8 mouse cellular contexts compared by ENCODE assay signal in the genomic region with DNA sequence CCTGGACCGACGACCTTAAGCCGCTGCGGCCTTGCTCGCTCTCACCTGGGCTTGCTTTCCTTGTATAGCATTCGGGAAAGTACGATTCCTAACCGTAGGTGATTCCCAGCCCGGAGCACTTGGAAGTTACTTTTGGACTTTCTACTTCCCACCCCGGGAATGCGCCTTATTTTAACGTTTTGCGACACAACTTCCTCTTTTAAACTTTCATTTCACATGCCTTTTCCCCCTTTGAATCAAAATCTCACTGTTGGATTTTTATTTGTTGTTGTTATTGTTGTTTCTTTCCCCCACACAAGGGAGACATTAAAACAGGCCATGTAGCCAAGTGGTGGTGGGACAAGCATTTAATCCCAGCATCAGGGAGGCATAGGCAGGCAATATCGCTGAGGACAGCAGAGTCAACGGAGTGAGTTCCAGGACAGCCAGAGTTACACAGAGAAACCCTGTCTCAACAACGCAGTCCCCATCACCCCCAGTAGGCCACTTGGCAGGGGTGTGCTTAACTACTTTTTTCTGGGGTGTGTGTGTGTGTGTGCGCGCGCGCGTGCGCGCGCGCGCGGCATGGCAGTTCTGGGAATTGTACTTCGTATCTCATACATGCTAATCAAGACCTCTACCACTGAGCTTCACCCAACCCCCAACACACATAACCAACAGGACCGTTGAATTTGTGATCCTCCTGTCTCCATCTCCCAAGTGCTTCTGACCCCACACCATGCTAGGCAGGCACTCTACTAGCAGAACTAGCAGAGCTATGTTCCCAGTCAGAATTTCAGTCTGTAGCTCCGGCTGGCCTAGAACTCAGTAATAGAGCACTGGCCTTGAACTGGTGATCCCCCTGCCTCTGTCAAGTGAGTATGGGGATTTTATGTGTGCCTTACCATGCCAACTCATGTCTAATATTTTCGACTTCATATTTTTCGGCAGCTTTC. TPM values are rescaled to one million over a fixed set of nuclear protein-coding genes. Genes with fewer than 3 reads are reported as not detected.
A peak's percentile ranks its signal among the peaks of the same experiment; 100 is the strongest.
DNase-seq lines count a peak whose midpoint lies in the region; ATAC-seq and TF ChIP-seq lines count a peak whose summit lies in the region.

No protein-coding gene starts in this region.

- no peaks in the 10 kb centered on the region for H3K9me3 ChIP-seq in ES-E14 (ENCODE audit: control insufficient read depth, insufficient read depth, low read depth, low read length)
- no peaks in the 10 kb centered on the region for H3K9me3 ChIP-seq in embryonic facial prominence, embryonic 13.5 days
- no peaks in the 10 kb centered on the region for H3K9me3 ChIP-seq in hindbrain, embryonic 10.5 days
- no peaks in the 10 kb centered on the region for H3K9me3 ChIP-seq in lung, embryonic 14.5 days (ENCODE audit: low read depth, low read length)

- WGBS in embryonic facial prominence, embryonic 13.5 days, result 29% methylated on average over 32 of the region's 32 CpGs
- WGBS in hindbrain, embryonic 10.5 days, result 32% methylated on average over 32 of the region's 32 CpGs
- 28% methylated on average over 32 of the region's 32 CpGs for WGBS in lung, embryonic 14.5 days

- DNase-seq in CD4-positive helper T cell, adult 2 months (ENCODE audit: low read depth, low spot score), result peak; percentile 53
- no peak for DNase-seq in ES-E14 (ENCODE audit: low read depth, low spot score)
- peak; percentile 32 for DNase-seq in hindbrain, embryonic 10.5 days (ENCODE audit: low spot score)
- DNase-seq in lung, embryonic 14.5 days, result peak; percentile 42
- DNase-seq in retina, postnatal 1 day, result peak; percentile 40
- DNase-seq in ovary, postnatal 36 days (ENCODE audit: low spot score), result no peak
- no peak for DNase-seq in layer of hippocampus, postnatal 14 days (ENCODE audit: low spot score in 2 of 2)

- H3K4me2 ChIP-seq in embryonic facial prominence, embryonic 13.5 days, result peak overlapping the region; percentile 71
- H3K4me2 ChIP-seq in lung, embryonic 14.5 days, result peak overlapping the region; percentile 77

- peak overlapping the region; percentile 78 to 79 for H3K4me3 ChIP-seq in ES-E14 (ENCODE audit: insufficient read depth in 1 of 2, low read depth in 1 of 2, low read length in 2 of 2, poor library complexity in 1 of 2, severe bottlenecking in 1 of 2)
- H3K4me3 ChIP-seq in embryonic facial prominence, embryonic 13.5 days, result peak overlapping the region; percentile 79
- peak overlapping the region; percentile 77 for H3K4me3 ChIP-seq in hindbrain, embryonic 10.5 days
- H3K4me3 ChIP-seq in lung, embryonic 14.5 days (ENCODE audit: low read depth, low read length), result peak overlapping the region; percentile 83

- H3K9ac ChIP-seq in ES-E14 (ENCODE audit: insufficient read depth, low read depth, low read length, poor library complexity, severe bottlenecking), result peak overlapping the region; percentile 87
- peak overlapping the region; percentile 88 for H3K9ac ChIP-seq in embryonic facial prominence, embryonic 13.5 days
- peak overlapping the region; percentile 90 for H3K9ac ChIP-seq in lung, embryonic 14.5 days

- in situ Hi-C loops in ES-E14 (cut with MboI; ENCODE audit: low sequenced_read_pairs in 2 of 2, unreplicated experiment in 2 of 2), result no loop called here

- peak; percentile 54; the same call in 1 of the 2 replicates for ATAC-seq in embryonic facial prominence, embryonic 13.5 days (ENCODE audit: insufficient number of reproducible peaks, insufficient read depth, low FRiP score, low TSS enrichment, low read depth)
- ATAC-seq in lung, embryonic 14.5 days (ENCODE audit: insufficient read depth), result peak; percentile 18; the same call in 1 of the 2 replicates

- peak overlapping the region; percentile 56 for H3K27ac ChIP-seq in ES-E14 (ENCODE audit: insufficient read depth, low read depth, low read length, poor library complexity, severe bottlenecking)
- peak overlapping the region; percentile 90 for H3K27ac ChIP-seq in embryonic facial prominence, embryonic 13.5 days
- peak overlapping the region; percentile 98 for H3K27ac ChIP-seq in hindbrain, embryonic 10.5 days
- peak overlapping the region; percentile 94 for H3K27ac ChIP-seq in lung, embryonic 14.5 days (ENCODE audit: low read depth)

- no peaks in the 10 kb centered on the region for H3K27me3 ChIP-seq in embryonic facial prominence, embryonic 13.5 days
- H3K27me3 ChIP-seq in hindbrain, embryonic 10.5 days (ENCODE audit: insufficient read depth, poor library complexity, severe bottlenecking), result peaks cover 5% of the 10 kb centered on the region; the same call in 1 of the 2 replicates
- H3K27me3 ChIP-seq in lung, embryonic 14.5 days (ENCODE audit: insufficient read depth, low read length), result no peaks in the 10 kb centered on the region

- peaks cover 4 to 8% of the 10 kb centered on the region in 2 experiments for H3K4me1 ChIP-seq in ES-E14 (ENCODE audit: control insufficient read depth in 2 of 2, insufficient read depth in 2 of 2, low read length in 2 of 2, poor library complexity in 1 of 2)
- H3K4me1 ChIP-seq in embryonic facial prominence, embryonic 13.5 days, result peaks cover 15% of the 10 kb centered on the region
- peaks cover 11% of the 10 kb centered on the region for H3K4me1 ChIP-seq in hindbrain, embryonic 10.5 days (replicated peaks)
- peaks cover 5% of the 10 kb centered on the region; the same call in 1 of the 2 replicates for H3K4me1 ChIP-seq in lung, embryonic 14.5 days (ENCODE audit: insufficient read depth)

- no peaks in the 10 kb centered on the region for H3K36me3 ChIP-seq in ES-E14 (ENCODE audit: control insufficient read depth, insufficient read depth, low read length, poor library complexity, severe bottlenecking)
- no peaks in the 10 kb centered on the region for H3K36me3 ChIP-seq in embryonic facial prominence, embryonic 13.5 days
- H3K36me3 ChIP-seq in hindbrain, embryonic 10.5 days, result no peaks in the 10 kb centered on the region
- H3K36me3 ChIP-seq in lung, embryonic 14.5 days (ENCODE audit: insufficient read depth), result no peaks in the 10 kb centered on the region

- no peak for TF ChIP-seq CTCF in lung, embryonic 14.5 days (IDR thresholded peaks at IDR 0.05; ENCODE audit: low read depth)

TF ChIP-seq in ES-E14, 5 proteins besides CTCF, POLR2A, EP300 and RAD21:
- no peak for TF ChIP-seq ZC3H11A (IDR thresholded peaks at IDR 0.05; ENCODE audit: borderline replicate concordance, low read depth, low read length)

RNA-seq across cellular contexts. Expression of a gene that starts 0.5 kb away (rescaled TPM):
- 11.2 and 13.1 TPM in 2 replicates for total RNA-seq in ES-E14 (2012; rRNA removed)
- 25.3 and 28.2 TPM in 2 replicates for polyA plus RNA-seq in embryonic facial prominence, embryonic 13.5 days (2015; fragmentation: Nextera tagmentation; extraction: Ambion mirVana)
- 20.9 and 22.5 TPM in 2 replicates for polyA plus RNA-seq in hindbrain, embryonic 10.5 days (2016; fragmentation: Nextera tagmentation; extraction: Ambion mirVana)
- 24.4 and 25.9 TPM in 2 replicates for polyA plus RNA-seq in lung, embryonic 14.5 days (2014; fragmentation: Nextera tagmentation; extraction: Ambion mirVana)
- total RNA-seq in layer of hippocampus, postnatal 14 days (2021), result 10 to 100 TPM; 22.8 to 24.4 TPM

RNA-seq across cellular contexts. Expression of a gene that starts 54.6 kb away (rescaled TPM):
- 308 and 401 TPM in 2 replicates for total RNA-seq in ES-E14 (2012; rRNA removed)
- polyA plus RNA-seq in embryonic facial prominence, embryonic 13.5 days (2015; fragmentation: Nextera tagmentation; extraction: Ambion mirVana), result 541 and 593 TPM in 2 replicates
- 502 and 622 TPM in 2 replicates for polyA plus RNA-seq in hindbrain, embryonic 10.5 days (2016; fragmentation: Nextera tagmentation; extraction: Ambion mirVana)
- polyA plus RNA-seq in lung, embryonic 14.5 days (2014; fragmentation: Nextera tagmentation; extraction: Ambion mirVana), result 573 and 582 TPM in 2 replicates
- total RNA-seq in layer of hippocampus, postnatal 14 days (2021), result 100 to 1,000 TPM; 235 to 246 TPM

Comparison
In these comparisons a context has a peak if more than half of its experiments do, and no peak if none do; other contexts are left out.
1. DNase-seq: peak in CD4-positive helper T cell, adult 2 months (single experiment), hindbrain, embryonic 10.5 days (single experiment), lung, embryonic 14.5 days (single experiment) and retina, postnatal 1 day (single experiment); none in ES-E14 (single experiment), ovary, postnatal 36 days (single experiment) and layer of hippocampus, postnatal 14 days (0 of 2).
2. Peak in every context shown above with its lines, with median percentiles within 50 percentile points of each other: H3K27ac ChIP-seq, H3K4me3 ChIP-seq and H3K9ac ChIP-seq.